Mouse (Mus musculus): ENCODE results near the gene Tuba1b. TPM values are rescaled to one million over a fixed set of nuclear protein-coding genes. Genes with fewer than 3 reads are reported as not detected.
A peak's percentile ranks its signal among the peaks of the same experiment; 100 is the strongest.

The Tuba1b gene
- polyA plus RNA-seq (2014; fragmentation: Nextera tagmentation; extraction: Ambion mirVana): 1,967 and 2,051 TPM in 2 replicates

DNA sequence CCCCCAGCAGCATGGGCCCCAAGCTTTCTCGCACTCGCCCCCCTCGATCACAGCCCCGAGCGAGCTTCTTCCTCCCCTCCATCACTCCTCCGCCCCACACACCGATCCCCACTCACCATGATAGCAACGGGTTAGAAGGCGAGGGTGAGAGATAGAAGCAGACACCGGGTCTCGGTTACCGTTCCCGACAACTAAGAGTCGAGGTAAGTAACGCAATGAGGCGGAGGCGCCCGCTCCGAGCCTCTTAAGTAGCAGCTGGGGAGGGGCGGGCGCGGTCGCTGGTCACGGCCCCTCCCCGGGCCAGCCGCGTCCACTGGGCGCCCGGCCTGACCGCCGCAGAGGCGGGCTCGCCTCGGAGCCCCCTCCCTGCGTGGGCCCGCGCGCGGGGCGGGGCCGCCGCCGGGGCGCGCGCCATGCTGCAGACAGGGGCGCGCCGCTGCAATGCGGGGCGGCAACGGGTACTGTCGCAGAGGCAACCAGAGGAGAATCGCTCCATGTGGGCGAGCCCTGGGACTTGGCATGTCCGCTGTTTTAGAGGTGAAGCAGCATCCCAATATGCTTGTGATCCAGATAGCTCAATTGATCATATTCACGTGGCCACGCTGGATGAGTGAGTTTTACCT, at the start of gene Tuba1b:
Gene Tuba1b (minus strand): TSS at position 349 of the 623 bp plus-strand sequence.
- WGBS: under 1% methylated on average over 57 of the region's 58 CpGs
- peak within 1 kb of the TSS; percentile 74 for H3K4me3 ChIP-seq (ENCODE audit: low read depth, low read length)
- H3K27ac ChIP-seq (ENCODE audit: low read depth, low read length): peak within 1 kb of the TSS; percentile 96
- DNase-seq (ENCODE audit: low spot score) (peak; percentile 95), ATAC-seq (ENCODE audit: insufficient read depth, low FRiP score, low TSS enrichment) (peak; percentile 89)
- H3K27me3 ChIP-seq (ENCODE audit: control insufficient read depth, insufficient read depth, low read length): no peaks in the 10 kb centered on the region
- peaks cover 9% of the 10 kb centered on the region for H3K4me1 ChIP-seq (ENCODE audit: control insufficient read depth, insufficient read depth, low read length)
- no peaks in the 10 kb centered on the region for H3K36me3 ChIP-seq (ENCODE audit: control insufficient read depth, insufficient read depth, low read length)
- H3K9me3 ChIP-seq (ENCODE audit: control insufficient read depth, low read length): no peaks in the 10 kb centered on the region
- peak within 1 kb of the TSS; percentile 93 for H3K9ac ChIP-seq (ENCODE audit: low read length)
- peak within 1 kb of the TSS; percentile 94 for H3K4me2 ChIP-seq (ENCODE audit: low read depth)

DNA sequence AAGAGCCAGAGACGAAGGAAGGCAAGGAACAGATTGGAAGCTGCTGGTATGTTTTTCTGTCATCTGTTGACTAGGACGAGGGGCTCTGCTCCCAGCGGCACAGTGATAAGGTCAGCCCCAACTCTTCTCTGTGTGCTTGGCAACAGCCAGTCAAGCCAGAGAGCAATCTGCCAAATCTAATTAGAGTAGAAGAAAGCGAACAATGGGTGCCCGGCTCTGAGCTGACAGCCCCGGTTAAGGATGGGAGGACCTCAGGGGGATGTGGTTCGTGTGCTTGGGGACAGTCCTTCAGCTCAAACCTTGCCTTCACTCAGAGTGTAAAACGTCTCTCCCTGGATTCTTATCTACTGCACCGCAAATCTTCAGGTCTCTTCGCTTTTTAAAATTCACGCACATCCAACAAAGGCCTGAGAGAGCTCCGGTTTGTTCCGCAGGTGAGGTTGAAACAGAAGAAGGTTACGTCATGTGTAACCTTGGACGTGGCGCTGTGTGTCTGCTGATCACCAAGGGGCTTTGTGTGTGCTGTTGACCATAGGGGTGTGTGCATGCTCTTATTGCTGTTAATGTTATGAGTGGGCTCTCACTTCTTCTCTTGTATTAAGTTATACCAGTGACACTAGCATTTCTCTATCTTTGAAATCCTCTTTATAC, 49.2 kb upstream of the Tuba1b start:
- Histone ChIP-seq H3K9ac (ENCODE audit: low read length) (peak overlapping the region; percentile 67), H3K9me3 (ENCODE audit: control insufficient read depth, low read length) (no peaks in the 10 kb centered on the region), H3K4me3 (ENCODE audit: low read depth, low read length) (peak overlapping the region; percentile 38), H3K27ac (ENCODE audit: low read depth, low read length) (peak overlapping the region; percentile 89), H3K27me3 (ENCODE audit: control insufficient read depth, insufficient read depth, low read length) (no peaks in the 10 kb centered on the region), H3K4me2 (ENCODE audit: low read depth) (peak overlapping the region; percentile 57), H3K36me3 (ENCODE audit: control insufficient read depth, insufficient read depth, low read length) (no peaks in the 10 kb centered on the region), H3K4me1 (ENCODE audit: control insufficient read depth, insufficient read depth, low read length) (peaks cover 35% of the 10 kb centered on the region)
- ATAC-seq (ENCODE audit: insufficient read depth, low FRiP score, low TSS enrichment) (peak; percentile 75), DNase-seq (ENCODE audit: low spot score) (peak; percentile 83)
- 38% methylated on average over 16 of the region's 16 CpGs for WGBS

DNA sequence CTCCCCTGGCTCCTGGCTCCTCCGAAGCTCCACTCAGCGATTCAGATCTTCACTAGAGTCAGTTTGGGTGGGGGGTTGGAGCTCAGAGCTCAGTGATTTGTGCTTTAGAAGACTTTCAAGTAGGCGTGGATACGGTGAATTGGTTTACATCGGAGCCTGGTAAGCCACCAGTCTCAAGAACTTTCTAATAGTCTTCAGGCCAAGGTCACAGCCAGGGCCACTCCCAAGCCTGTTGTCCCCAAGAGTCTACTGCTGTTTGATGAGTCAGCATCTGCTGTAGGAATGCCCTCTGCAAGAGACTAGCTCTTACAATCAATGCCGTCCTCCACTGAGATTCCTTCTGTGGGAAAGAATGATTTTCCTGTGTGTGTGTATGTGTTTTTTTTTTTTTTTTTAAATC, 47.7 kb upstream of the Tuba1b start:
- Histone ChIP-seq H3K9me3 (ENCODE audit: control insufficient read depth, low read length) (no peaks in the 10 kb centered on the region), H3K36me3 (ENCODE audit: control insufficient read depth, insufficient read depth, low read length) (no peaks in the 10 kb centered on the region), H3K9ac (ENCODE audit: low read length) (no peak overlapping the region), H3K27ac (ENCODE audit: low read depth, low read length) (0 out of 2 replicates have a peak overlapping the region, but pooled peaks have one; percentile 14), H3K27me3 (ENCODE audit: control insufficient read depth, insufficient read depth, low read length) (no peaks in the 10 kb centered on the region), H3K4me3 (ENCODE audit: low read depth, low read length) (no peak overlapping the region), H3K4me1 (ENCODE audit: control insufficient read depth, insufficient read depth, low read length) (peaks cover 35% of the 10 kb centered on the region), H3K4me2 (ENCODE audit: low read depth) (no peak overlapping the region)
- WGBS: 76% methylated on average over 6 of the region's 6 CpGs
- ATAC-seq (ENCODE audit: insufficient read depth, low FRiP score, low TSS enrichment) (no peak), DNase-seq (ENCODE audit: low spot score) (no peak)

DNA sequence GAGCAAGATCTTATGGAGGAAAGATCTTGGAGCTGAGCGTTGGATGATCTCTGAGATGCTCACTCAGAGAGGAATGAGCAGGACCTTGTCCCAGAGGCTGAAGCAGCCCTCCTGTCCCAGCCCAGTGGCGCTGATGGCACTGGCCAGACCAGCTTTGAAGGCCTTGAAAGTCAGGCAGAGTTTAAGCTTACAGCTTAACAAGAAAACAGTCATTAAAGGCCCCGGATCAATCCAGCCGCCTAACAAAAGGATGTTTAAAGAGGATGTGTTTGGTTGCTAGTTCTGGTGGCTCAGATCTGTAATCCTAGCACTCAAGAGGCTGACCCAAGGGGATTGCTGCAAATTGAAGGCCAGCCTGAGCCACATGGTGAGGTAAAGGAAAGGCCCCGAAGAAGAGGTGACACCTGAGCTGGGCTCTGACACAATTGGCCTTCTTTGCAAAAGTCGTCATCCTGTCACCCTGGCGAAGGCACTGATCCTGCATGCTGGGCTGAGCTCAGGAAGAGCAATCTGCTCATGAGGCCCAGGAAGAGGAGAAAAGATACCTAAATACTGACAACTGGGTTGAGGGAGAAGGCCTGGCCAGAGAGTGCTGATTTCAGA, 45.7 kb upstream of the Tuba1b start:
- no peak overlapping the region for H3K4me3 ChIP-seq (ENCODE audit: low read depth, low read length)
- WGBS: 39% methylated on average over 7 of the region's 7 CpGs

DNA sequence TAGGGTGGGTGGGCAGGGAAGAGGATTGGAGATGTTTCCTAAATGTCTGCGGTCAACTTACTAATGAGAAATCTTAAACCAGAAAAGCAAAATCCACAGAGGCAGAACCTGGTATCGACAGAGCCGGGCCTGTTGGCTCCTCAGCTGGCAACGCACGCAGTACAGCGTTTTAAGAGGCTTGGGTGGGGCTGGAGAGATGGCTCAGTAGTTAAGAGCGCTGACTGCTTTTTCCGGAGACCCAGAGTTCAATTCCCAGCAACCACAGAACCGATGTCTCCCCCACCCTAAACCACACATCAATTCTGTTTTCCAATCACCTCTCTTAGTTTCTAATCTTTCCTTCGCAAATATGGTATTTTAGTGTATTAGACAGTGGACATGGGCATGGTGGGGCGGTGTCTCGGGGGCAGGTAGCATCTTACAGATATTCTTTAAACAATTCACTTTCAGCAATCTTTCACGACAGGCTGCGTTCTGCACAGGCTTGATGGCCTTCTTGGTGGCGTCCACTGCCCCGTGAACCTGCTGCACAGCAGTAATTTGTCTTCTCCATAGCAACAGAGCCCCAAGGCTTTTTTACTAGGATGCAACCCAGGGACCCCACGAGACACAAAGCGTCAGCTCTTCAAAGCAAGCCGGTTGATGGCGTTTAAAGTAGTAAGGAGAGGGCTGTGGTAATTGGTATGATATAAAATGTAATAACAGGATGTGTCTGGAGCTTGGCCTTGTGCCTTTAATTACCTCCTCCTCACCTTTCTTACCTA, 44.2 kb upstream of the Tuba1b start:
- WGBS: 47% methylated on average over 20 of the region's 20 CpGs
- no peaks in the 10 kb centered on the region for H3K27me3 ChIP-seq (ENCODE audit: control insufficient read depth, insufficient read depth, low read length)
- peaks cover 31% of the 10 kb centered on the region for H3K4me1 ChIP-seq (ENCODE audit: control insufficient read depth, insufficient read depth, low read length)
- peak overlapping the region; percentile 64; the same call in 1 of the 2 replicates for H3K27ac ChIP-seq (ENCODE audit: low read depth, low read length)
- H3K9me3 ChIP-seq (ENCODE audit: control insufficient read depth, low read length): no peaks in the 10 kb centered on the region
- H3K4me3 ChIP-seq (ENCODE audit: low read depth, low read length): no peak overlapping the region
- ATAC-seq (ENCODE audit: insufficient read depth, low FRiP score, low TSS enrichment): no peak
- H3K9ac ChIP-seq (ENCODE audit: low read length): peak overlapping the region; percentile 39; the same call in 1 of the 2 replicates
- H3K36me3 ChIP-seq (ENCODE audit: control insufficient read depth, insufficient read depth, low read length): no peaks in the 10 kb centered on the region
- H3K4me2 ChIP-seq (ENCODE audit: low read depth): peak overlapping the region; percentile 19; the same call in 1 of the 2 replicates
- no peak for DNase-seq (ENCODE audit: low spot score)

More for the DNA sequence above, 45.7 kb upstream of the Tuba1b start:
- H3K4me2 ChIP-seq (ENCODE audit: low read depth): no peak overlapping the region
- 0 out of 2 replicates have a peak overlapping the region, but pooled peaks have one; percentile 34 for H3K27ac ChIP-seq (ENCODE audit: low read depth, low read length)
- ATAC-seq (ENCODE audit: insufficient read depth, low FRiP score, low TSS enrichment): no peak
- no peaks in the 10 kb centered on the region for H3K27me3 ChIP-seq (ENCODE audit: control insufficient read depth, insufficient read depth, low read length)
- H3K9ac ChIP-seq (ENCODE audit: low read length): peak overlapping the region; percentile 26; the same call in 1 of the 2 replicates
- no peak for DNase-seq (ENCODE audit: low spot score)
- no peaks in the 10 kb centered on the region for H3K36me3 ChIP-seq (ENCODE audit: control insufficient read depth, insufficient read depth, low read length)
- no peaks in the 10 kb centered on the region for H3K9me3 ChIP-seq (ENCODE audit: control insufficient read depth, low read length)
- peaks cover 35% of the 10 kb centered on the region for H3K4me1 ChIP-seq (ENCODE audit: control insufficient read depth, insufficient read depth, low read length)

DNA sequence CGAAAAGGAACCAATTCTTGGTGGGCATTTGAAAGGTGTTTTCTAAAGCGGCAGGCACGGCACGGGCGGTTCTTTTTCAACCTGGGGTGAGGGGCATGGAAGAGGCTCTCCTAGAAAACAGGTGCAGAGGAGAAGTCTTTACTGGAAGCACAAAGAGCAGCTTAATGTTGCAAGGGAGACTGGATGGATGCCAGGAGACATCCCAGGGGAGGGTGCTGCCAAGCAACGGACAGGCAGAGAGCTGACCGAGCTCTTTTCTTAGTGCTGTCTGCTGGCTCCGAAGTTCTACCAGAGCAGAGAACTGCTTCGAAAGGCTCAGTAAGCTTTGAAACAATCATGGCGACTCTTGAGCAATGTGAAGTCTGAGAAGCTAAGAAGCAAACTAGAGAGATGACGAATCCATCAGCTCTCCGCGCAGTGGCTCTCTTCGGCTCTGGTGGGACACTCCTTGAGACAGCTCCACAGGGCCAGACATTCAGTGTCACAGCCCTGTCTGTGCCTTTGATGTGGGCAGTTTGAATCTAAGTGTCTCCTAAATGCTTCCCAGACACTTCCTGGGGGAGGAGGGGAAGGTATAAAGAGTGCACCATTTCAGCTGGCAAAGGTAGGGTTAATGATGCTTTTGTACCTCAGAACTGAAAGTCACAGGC, 43.5 kb upstream of the Tuba1b start:
- ATAC-seq (ENCODE audit: insufficient read depth, low FRiP score, low TSS enrichment): no peak
- Histone ChIP-seq H3K4me2 (ENCODE audit: low read depth) (peak overlapping the region; percentile 19; the same call in 1 of the 2 replicates), H3K4me3 (ENCODE audit: low read depth, low read length) (no peak overlapping the region)

DNA sequence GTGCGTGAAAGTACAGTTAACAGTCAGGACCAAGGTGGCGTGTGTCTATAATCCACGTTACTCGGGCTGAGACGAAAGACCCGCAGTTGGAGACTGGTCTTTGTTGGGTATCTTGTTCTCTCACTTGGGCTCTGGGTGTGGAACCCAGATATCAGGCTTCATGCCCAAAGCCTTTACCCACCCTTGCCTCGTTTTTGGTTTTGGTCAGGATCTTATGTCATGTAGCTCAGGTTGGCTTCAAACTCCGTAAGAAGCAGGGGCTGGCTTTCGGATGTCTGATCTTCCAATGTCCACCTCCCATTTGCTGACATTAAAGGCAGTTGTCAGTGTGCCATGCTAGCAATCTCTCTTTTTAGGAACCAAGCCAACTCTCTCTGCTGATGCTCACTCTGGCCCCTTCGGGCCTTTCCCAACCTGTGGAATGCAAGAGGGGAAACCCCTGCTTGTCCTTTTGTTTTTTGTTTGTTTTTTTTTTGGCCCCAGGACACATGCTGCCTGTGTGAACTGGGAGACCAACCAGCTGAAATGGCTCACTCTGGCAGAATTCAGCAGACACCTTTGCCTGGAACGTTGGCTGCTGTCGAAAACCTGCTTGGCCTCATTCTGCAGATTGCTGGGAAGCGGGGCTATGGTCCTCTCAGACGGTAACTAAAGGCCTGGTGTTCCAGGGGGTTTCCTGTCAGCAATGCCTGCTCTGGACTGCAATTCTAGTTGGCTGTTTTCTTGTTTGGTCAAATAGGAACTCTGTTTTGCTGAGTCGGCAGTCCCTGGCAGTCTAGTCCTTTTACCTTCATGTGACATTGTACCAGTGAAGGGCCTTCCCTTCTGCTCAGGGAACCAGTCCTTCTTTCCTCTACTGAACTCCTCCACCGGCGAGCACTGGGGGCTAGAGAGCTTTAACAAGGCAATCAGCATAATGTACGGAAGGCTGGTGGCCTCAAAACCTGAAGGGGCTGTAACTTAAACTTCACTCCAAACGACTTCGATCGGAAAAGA, 42.7 kb upstream of the Tuba1b start:
- peaks cover 24% of the 10 kb centered on the region for H3K4me1 ChIP-seq (ENCODE audit: control insufficient read depth, insufficient read depth, low read length)
- no peaks in the 10 kb centered on the region for H3K27me3 ChIP-seq (ENCODE audit: control insufficient read depth, insufficient read depth, low read length)
- H3K9ac ChIP-seq (ENCODE audit: low read length): no peak overlapping the region
- no peaks in the 10 kb centered on the region for H3K9me3 ChIP-seq (ENCODE audit: control insufficient read depth, low read length)
- H3K4me2 ChIP-seq (ENCODE audit: low read depth): no peak overlapping the region
- H3K27ac ChIP-seq (ENCODE audit: low read depth, low read length): peak overlapping the region; percentile 64; the same call in 1 of the 2 replicates
- H3K4me3 ChIP-seq (ENCODE audit: low read depth, low read length): no peak overlapping the region
- ATAC-seq (ENCODE audit: insufficient read depth, low FRiP score, low TSS enrichment) (no peak), DNase-seq (ENCODE audit: low spot score) (no peak)
- H3K36me3 ChIP-seq (ENCODE audit: control insufficient read depth, insufficient read depth, low read length): no peaks in the 10 kb centered on the region
- 72% methylated on average over 21 of the region's 21 CpGs for WGBS

More for the DNA sequence above, 43.5 kb upstream of the Tuba1b start:
- H3K27me3 ChIP-seq (ENCODE audit: control insufficient read depth, insufficient read depth, low read length): no peaks in the 10 kb centered on the region
- H3K27ac ChIP-seq (ENCODE audit: low read depth, low read length): peak overlapping the region; percentile 64; the same call in 1 of the 2 replicates
- no peaks in the 10 kb centered on the region for H3K36me3 ChIP-seq (ENCODE audit: control insufficient read depth, insufficient read depth, low read length)
- 64% methylated on average over 14 of the region's 14 CpGs for WGBS
- H3K4me1 ChIP-seq (ENCODE audit: control insufficient read depth, insufficient read depth, low read length): peaks cover 28% of the 10 kb centered on the region
- no peaks in the 10 kb centered on the region for H3K9me3 ChIP-seq (ENCODE audit: control insufficient read depth, low read length)
- peak; percentile 72 for DNase-seq (ENCODE audit: low spot score)
- H3K9ac ChIP-seq (ENCODE audit: low read length): peak overlapping the region; percentile 39

All from neural tube, embryonic 11.5 days (tissue).